Mouse (Mus musculus): Measurements from ENCODE around the gene Chil6. TPM values are rescaled to one million over a fixed set of nuclear protein-coding genes. Genes with fewer than 3 reads are reported as not detected.

Gene Chil6
- not detected in 2 replicates for polyA plus RNA-seq (2015; fragmentation: Nextera tagmentation; extraction: Ambion mirVana)

- H3K4me1 ChIP-seq (replicated peaks) = no peaks in the 10 kb centered on the region
- H3K9ac ChIP-seq = no peak within 1 kb of the TSS
- DNase-seq (no peak), ATAC-seq (ENCODE audit: low read depth) (no peak)
- no peak within 1 kb of the TSS for H3K4me2 ChIP-seq
- no peaks in the 10 kb centered on the region for H3K27me3 ChIP-seq
- no peak within 1 kb of the TSS for H3K4me3 ChIP-seq (replicated peaks)
- H3K36me3 ChIP-seq = no peaks in the 10 kb centered on the region
- H3K9me3 ChIP-seq (replicated peaks) = no peaks in the 10 kb centered on the region
- no peak within 1 kb of the TSS for H3K27ac ChIP-seq
Observed at GRCm38 (mm10) chr3:106406082-106406481, at the start of gene Chil6. Gene Chil6, minus strand, starts transcription at chr3:106406182.

- no peak overlapping the region for H3K9ac ChIP-seq
- H3K9me3 ChIP-seq (replicated peaks) = no peaks in the 10 kb centered on the region
- no peaks in the 10 kb centered on the region for H3K36me3 ChIP-seq
- H3K27ac ChIP-seq = no peak overlapping the region
- ATAC-seq (ENCODE audit: low read depth) (0 out of 2 replicates have a peak, but pooled peaks have one; percentile 47), DNase-seq (no peak)
- no peak overlapping the region for H3K4me3 ChIP-seq (replicated peaks)
- H3K27me3 ChIP-seq = no peaks in the 10 kb centered on the region
- H3K4me1 ChIP-seq (replicated peaks) = no peaks in the 10 kb centered on the region
- no peak overlapping the region for H3K4me2 ChIP-seq
- WGBS (ENCODE audit: insufficient replicate concordance) = 25% methylated on average over 4 of the region's 4 CpGs
Observed at GRCm38 (mm10) chr3:106452616-106453015, 46.6 kb upstream of the Chil6 start.

GRCm38 (mm10) chr3:106449567-106449966 is 43.6 kb upstream of the Chil6 start:
- Histone ChIP-seq H3K9me3 (replicated peaks) (no peaks in the 10 kb centered on the region), H3K27me3 (no peaks in the 10 kb centered on the region), H3K4me2 (no peak overlapping the region), H3K27ac (no peak overlapping the region), H3K9ac (no peak overlapping the region), H3K36me3 (no peaks in the 10 kb centered on the region), H3K4me1 (replicated peaks) (no peaks in the 10 kb centered on the region), H3K4me3 (replicated peaks) (no peak overlapping the region)
- no peak for DNase-seq
- no peak for ATAC-seq (ENCODE audit: low read depth)
- WGBS (ENCODE audit: insufficient replicate concordance) = 32% methylated on average over 4 of the region's 4 CpGs

GRCm38 (mm10) chr3:106448995-106449394 is 43.0 kb upstream of the Chil6 start:
- DNase-seq (no peak), ATAC-seq (ENCODE audit: low read depth) (no peak)
- Histone ChIP-seq H3K4me3 (replicated peaks) (no peak overlapping the region), H3K4me1 (replicated peaks) (no peaks in the 10 kb centered on the region), H3K4me2 (no peak overlapping the region), H3K27me3 (no peaks in the 10 kb centered on the region), H3K9ac (no peak overlapping the region), H3K36me3 (no peaks in the 10 kb centered on the region), H3K9me3 (replicated peaks) (no peaks in the 10 kb centered on the region), H3K27ac (no peak overlapping the region)

GRCm38 (mm10) chr3:106448571-106448970 is 42.6 kb upstream of the Chil6 start:
- H3K27me3 ChIP-seq = no peaks in the 10 kb centered on the region
- no peak overlapping the region for H3K27ac ChIP-seq
- H3K4me1 ChIP-seq (replicated peaks) = no peaks in the 10 kb centered on the region
- ATAC-seq (ENCODE audit: low read depth) (no peak), DNase-seq (no peak)
- no peak overlapping the region for H3K4me2 ChIP-seq
- H3K36me3 ChIP-seq = no peaks in the 10 kb centered on the region
- H3K9me3 ChIP-seq (replicated peaks) = no peaks in the 10 kb centered on the region
- H3K9ac ChIP-seq = no peak overlapping the region
- no peak overlapping the region for H3K4me3 ChIP-seq (replicated peaks)

Other genes with a start within 250 kb of the Chil6 start
- 0.16 and 0.29 TPM in 2 replicates for gene Chil3, start 238.6 kb downstream of the Chil6 start, polyA plus RNA-seq (2015; fragmentation: Nextera tagmentation; extraction: Ambion mirVana)
- not detected in 2 replicates for gene Chil4, start 186.7 kb downstream of the Chil6 start, polyA plus RNA-seq (2015; fragmentation: Nextera tagmentation; extraction: Ambion mirVana)
- 3.4 and 3.5 TPM in 2 replicates for gene Dennd2d, start 76.2 kb upstream of the Chil6 start, polyA plus RNA-seq (2015; fragmentation: Nextera tagmentation; extraction: Ambion mirVana)
- 28.7 and 32.1 TPM in 2 replicates for gene Dram2, start 141.6 kb upstream of the Chil6 start, polyA plus RNA-seq (2015; fragmentation: Nextera tagmentation; extraction: Ambion mirVana)
- 26.1 and 33.0 TPM in 2 replicates for gene Cept1, start 141.6 kb upstream of the Chil6 start, polyA plus RNA-seq (2015; fragmentation: Nextera tagmentation; extraction: Ambion mirVana)